Comparison of ENCODE assay signal across 26 mouse cellular contexts in the genomic region with DNA sequence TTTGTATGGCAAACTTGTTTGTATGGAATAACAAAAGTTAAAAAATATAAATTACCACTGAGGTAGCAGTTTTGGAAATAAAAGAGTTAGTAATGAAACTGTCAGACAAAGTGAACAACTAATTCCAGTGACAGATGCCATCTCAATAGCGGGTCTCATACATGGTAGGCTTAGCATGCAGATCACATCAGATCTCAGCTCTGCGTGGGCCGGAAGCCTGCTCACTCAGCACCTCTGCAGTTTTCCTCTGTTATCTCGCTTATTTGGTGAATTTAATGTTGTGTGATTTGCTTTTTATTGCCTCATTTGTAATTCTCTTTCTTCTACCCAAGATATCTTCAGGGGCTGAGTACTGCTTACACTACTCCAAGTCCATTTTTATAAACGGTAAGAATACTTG.
"Had no signal": no experiment of that assay in that cellular context is flagged by ENCODE, and none has a peak within 500 bp of the region (broad histone marks: within the 10 kb centered on the region; RNA-seq: fewer than 3 reads in every experiment).

No protein-coding gene starts in this region.

- H3K4me3 ChIP-seq: embryonic facial prominence, embryonic 10.5 days; embryonic facial prominence, embryonic 12.5 days; embryonic facial prominence, embryonic 13.5 days; embryonic facial prominence, embryonic 15.5 days; erythroblast, embryonic 14.5 days; forebrain, embryonic 10.5 days; forebrain, embryonic 12.5 days; forebrain, embryonic 13.5 days; forebrain, embryonic 15.5 days; gastrocnemius, adult 2 months had no signal

- H3K27ac ChIP-seq: embryonic facial prominence, embryonic 10.5 days; embryonic facial prominence, embryonic 12.5 days; embryonic facial prominence, embryonic 13.5 days; embryonic facial prominence, embryonic 15.5 days; forebrain, embryonic 10.5 days; forebrain, embryonic 12.5 days; forebrain, embryonic 13.5 days; forebrain, embryonic 15.5 days; gastrocnemius, adult 2 months had no signal

- DNase-seq: cerebellum, adult 18-20 months; cerebellum, adult 2 months; cerebellum, adult 8-10 months; cerebellum, adult 9-10 months; cerebellum, adult 9-11 months; cerebellum, postnatal 10 days; cerebellum, postnatal 14 days; cerebellum, postnatal 25 days; cerebellum, postnatal 36 days; embryo, embryonic 11 days; forebrain, postnatal 0 days; gastrocnemius, adult 2 months; gastrocnemius, postnatal 10 days; gastrocnemius, postnatal 14 days; gastrocnemius, postnatal 25 days; gastrocnemius, postnatal 36 days; heart, adult 11 months had no signal
